Mouse (Mus musculus): ENCODE data around the gene Cacna2d1.

- TF ChIP-seq FLI1 (IDR thresholded peaks at IDR 0.05; ENCODE audit: low read length) (no peak), GATA1 (IDR thresholded peaks at IDR 0.05; ENCODE audit: borderline replicate concordance, low read length) (no peak)
These were observed 330.9 kb downstream of the Cacna2d1 start for GRCm38 (mm10) chr5:16265385-16265784.

Data from megakaryocyte, embryonic 14.5 days (primary cell).